Mouse (Mus musculus): ENCODE measurements around the gene Mif.

DNA sequence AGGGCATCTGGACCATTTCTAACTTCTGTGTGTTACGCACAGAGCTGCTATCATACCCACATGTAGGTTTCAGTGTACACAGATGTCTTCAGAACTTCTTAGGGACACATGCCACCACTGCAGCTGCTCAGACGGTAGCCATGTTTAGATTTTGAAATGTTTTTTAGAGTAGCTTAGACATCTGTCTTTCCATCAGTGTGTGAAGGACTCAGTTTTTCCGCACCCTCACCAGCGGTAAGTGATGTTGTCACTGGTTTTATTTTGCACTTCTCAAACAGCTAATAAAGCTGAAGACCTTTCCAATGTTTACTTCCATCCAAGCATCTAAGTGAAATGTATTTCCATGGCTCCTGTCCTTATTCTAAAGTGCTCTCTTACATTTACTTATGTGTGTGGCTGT is 46.8 kb upstream of the Mif start:
- TF ChIP-seq MAFK (IDR thresholded peaks at IDR 0.05; ENCODE audit: insufficient read depth, low read depth, low read length) (no peak), CHD2 (IDR thresholded peaks at IDR 0.05; ENCODE audit: low read depth, low read length) (no peak)

All from ES-E14 (cell line).